In genomic region chr5:113870393-113871040, GRCm38 (mm10) we compare ENCODE assay signal across 7 mouse cellular contexts. TPM values are rescaled to one million over a fixed set of nuclear protein-coding genes. Genes with fewer than 3 reads are reported as not detected.
DNase-seq lines count a peak whose midpoint lies in the region; ATAC-seq and TF ChIP-seq lines count a peak whose summit lies in the region.

No protein-coding gene starts in this region.

- ATAC-seq in neural tube, embryonic 11.5 days (ENCODE audit: insufficient read depth, low FRiP score, low TSS enrichment) = no peak
- ATAC-seq in heart, embryonic 15.5 days (replicated peaks; ENCODE audit: insufficient number of reproducible peaks, insufficient read depth, low FRiP score, low read depth) = no peak
- no peak for ATAC-seq in limb, embryonic 13.5 days (ENCODE audit: low FRiP score, low read depth)

- no peaks in the 10 kb centered on the region for H3K9me3 ChIP-seq in neural tube, embryonic 11.5 days (ENCODE audit: control insufficient read depth, low read length)
- H3K9me3 ChIP-seq in heart, embryonic 15.5 days (replicated peaks) = no peaks in the 10 kb centered on the region
- 0 out of 2 replicates have a peak, but pooled peaks cover under 1% of the 10 kb centered on the region for H3K9me3 ChIP-seq in limb, embryonic 13.5 days

- TF ChIP-seq POLR2A in thymus, adult 2 months (IDR thresholded peaks at IDR 0.05; ENCODE audit: control insufficient read depth, extremely low read depth, insufficient read depth, low read length, poor library complexity) = no peak

- no peaks in the 10 kb centered on the region for H3K27me3 ChIP-seq in neural tube, embryonic 11.5 days (ENCODE audit: control insufficient read depth, insufficient read depth, low read length)
- no peaks in the 10 kb centered on the region for H3K27me3 ChIP-seq in heart, embryonic 15.5 days
- H3K27me3 ChIP-seq in limb, embryonic 13.5 days = no peaks in the 10 kb centered on the region
- H3K27me3 ChIP-seq in thymus, adult 2 months (ENCODE audit: control insufficient read depth, insufficient read depth, low read length) = no peaks in the 10 kb centered on the region

- H3K36me3 ChIP-seq in neural tube, embryonic 11.5 days (ENCODE audit: control insufficient read depth, insufficient read depth, low read length) = 0 out of 2 replicates have a peak, but pooled peaks cover under 1% of the 10 kb centered on the region
- peaks cover under 1% of the 10 kb centered on the region; the same call in 1 of the 2 replicates for H3K36me3 ChIP-seq in heart, embryonic 15.5 days
- peaks cover 9% of the 10 kb centered on the region for H3K36me3 ChIP-seq in limb, embryonic 13.5 days
- no peaks in the 10 kb centered on the region for H3K36me3 ChIP-seq in thymus, adult 2 months (ENCODE audit: control insufficient read depth, insufficient read depth, low read length)

- peak overlapping the region; percentile 41 for H3K9ac ChIP-seq in neural tube, embryonic 11.5 days (ENCODE audit: low read length)
- H3K9ac ChIP-seq in heart, embryonic 15.5 days = no peak overlapping the region
- 0 out of 2 replicates have a peak overlapping the region, but pooled peaks have one; percentile 35 for H3K9ac ChIP-seq in limb, embryonic 13.5 days

- TF ChIP-seq CTCF in thymus, adult 2 months (IDR thresholded peaks at IDR 0.05; ENCODE audit: borderline replicate concordance, control insufficient read depth, extremely low read depth, insufficient read depth, low read length, poor library complexity) = no peak

- WGBS in neural tube, embryonic 11.5 days = 40% methylated on average over 21 of the region's 21 CpGs
- WGBS in heart, embryonic 15.5 days = 29% methylated on average over 21 of the region's 21 CpGs
- WGBS in limb, embryonic 13.5 days = 31% methylated on average over 21 of the region's 21 CpGs
- WGBS in thymus, adult 2 months = 43% methylated on average over 21 of the region's 21 CpGs

- H3K4me3 ChIP-seq in neural tube, embryonic 11.5 days (ENCODE audit: low read depth, low read length) = no peak overlapping the region
- H3K4me3 ChIP-seq in heart, embryonic 15.5 days = no peak overlapping the region
- H3K4me3 ChIP-seq in limb, embryonic 13.5 days = no peak overlapping the region
- no peak overlapping the region for H3K4me3 ChIP-seq in thymus, adult 2 months (ENCODE audit: control insufficient read depth, insufficient read depth, low read length)

- H3K4me2 ChIP-seq in neural tube, embryonic 11.5 days (ENCODE audit: low read depth) = no peak overlapping the region; the same call in 1 of the 2 replicates
- H3K4me2 ChIP-seq in heart, embryonic 15.5 days = peak overlapping the region; percentile 6; the same call in 1 of the 2 replicates
- no peak overlapping the region; the same call in 1 of the 2 replicates for H3K4me2 ChIP-seq in limb, embryonic 13.5 days (replicated peaks)

- H3K4me1 ChIP-seq in neural tube, embryonic 11.5 days (ENCODE audit: control insufficient read depth, insufficient read depth, low read length) = peaks cover 65% of the 10 kb centered on the region
- H3K4me1 ChIP-seq in heart, embryonic 15.5 days (replicated peaks) = peaks cover 72% of the 10 kb centered on the region
- peaks cover 68% of the 10 kb centered on the region for H3K4me1 ChIP-seq in limb, embryonic 13.5 days
- H3K4me1 ChIP-seq in thymus, adult 2 months (replicated peaks; ENCODE audit: control insufficient read depth, insufficient read depth, low read length) = peaks cover 34% of the 10 kb centered on the region

- DNase-seq in neural tube, embryonic 11.5 days (ENCODE audit: low spot score) = no peak
- DNase-seq in neural tube, embryonic 10.5 days (ENCODE audit: extremely low spot score, low spot score) = no peak
- DNase-seq in spleen, adult 12 weeks (ENCODE audit: low spot score) = no peak
- DNase-seq in adrenal gland, postnatal 4 days (ENCODE audit: low spot score in 2 of 2) = no peak
- DNase-seq in thymus, adult 2 months = no peak

- H3K27ac ChIP-seq in neural tube, embryonic 11.5 days (ENCODE audit: low read depth, low read length) = peak overlapping the region; percentile 100
- peak overlapping the region; percentile 90 for H3K27ac ChIP-seq in heart, embryonic 15.5 days
- peak overlapping the region; percentile 28; the same call in 1 of the 2 replicates for H3K27ac ChIP-seq in limb, embryonic 13.5 days
- H3K27ac ChIP-seq in thymus, adult 2 months (ENCODE audit: control insufficient read depth, insufficient read depth, low read length) = no peak overlapping the region

RNA-seq across cellular contexts. Expression of gene Coro1c, which starts 38.0 kb away (rescaled TPM):
- 256 and 297 TPM in 2 replicates for polyA plus RNA-seq in neural tube, embryonic 11.5 days (2014; fragmentation: Nextera tagmentation; extraction: Ambion mirVana)
- polyA plus RNA-seq in heart, embryonic 15.5 days (2015; fragmentation: Nextera tagmentation; extraction: Ambion mirVana) = 72.7 and 95.4 TPM in 2 replicates
- polyA plus RNA-seq in limb, embryonic 13.5 days (2015; fragmentation: Nextera tagmentation; extraction: Ambion mirVana) = 83.1 and 90.2 TPM in 2 replicates
- 100 to 1,000 TPM in 1 of 2 experiments, 10 to 100 TPM in 1; 99.1 to 105 TPM for total RNA-seq in adrenal gland, postnatal 4 days (2021)
- 67.8 and 78.3 TPM in 2 replicates for polyA plus RNA-seq in thymus, adult 2 months (2012; rRNA removed)

RNA-seq across cellular contexts. Expression of gene Selplg, which starts 38.1 kb away (rescaled TPM):
- 1.7 and 2.8 TPM in 2 replicates for polyA plus RNA-seq in neural tube, embryonic 11.5 days (2014; fragmentation: Nextera tagmentation; extraction: Ambion mirVana)
- polyA plus RNA-seq in heart, embryonic 15.5 days (2015; fragmentation: Nextera tagmentation; extraction: Ambion mirVana) = 2.7 and 18.4 TPM in 2 replicates
- polyA plus RNA-seq in limb, embryonic 13.5 days (2015; fragmentation: Nextera tagmentation; extraction: Ambion mirVana) = 2.5 TPM in 2 replicates
- 1 to 10 TPM; 3.2 to 4.3 TPM for total RNA-seq in adrenal gland, postnatal 4 days (2021)
- 755 and 783 TPM in 2 replicates for polyA plus RNA-seq in thymus, adult 2 months (2012; rRNA removed)

Comparison
In these comparisons a context has a peak if more than half of its experiments do, and no peak if none do; other contexts are left out.
1. RNA of gene Selplg, which starts 38.1 kb away (polyA plus RNA-seq): 755 to 783 TPM in thymus, adult 2 months; 2.7 to 18.4 TPM in heart, embryonic 15.5 days, 2.5 TPM in limb, embryonic 13.5 days and 1.7 to 2.8 TPM in neural tube, embryonic 11.5 days; every median in the first group is over 10 times any median in the second.